Mouse (Mus musculus) testis, adult 2 months (tissue): ENCODE data around the gene Sel1l3.

Source experiments
- CTCF ChIP-seq: fragments of 200-500 bp; IDR thresholded peaks from 2 replicates; pipeline ENCODE4 v1.5.1; 2012; ENCODE audit warnings: low read depth, mild to moderate bottlenecking, inconsistent platforms, low read length, moderate library complexity; ENCODE audit not compliant: control insufficient read depth, insufficient read depth, insufficient replicate concordance
- POLR2A ChIP-seq: fragments of 200-500 bp; IDR thresholded peaks from 2 replicates; pipeline ENCODE4 v1.6.1; 2012; ENCODE audit warnings: low read depth, mild to moderate bottlenecking, inconsistent platforms, low read length, moderate library complexity; ENCODE audit not compliant: control insufficient read depth

DNA sequence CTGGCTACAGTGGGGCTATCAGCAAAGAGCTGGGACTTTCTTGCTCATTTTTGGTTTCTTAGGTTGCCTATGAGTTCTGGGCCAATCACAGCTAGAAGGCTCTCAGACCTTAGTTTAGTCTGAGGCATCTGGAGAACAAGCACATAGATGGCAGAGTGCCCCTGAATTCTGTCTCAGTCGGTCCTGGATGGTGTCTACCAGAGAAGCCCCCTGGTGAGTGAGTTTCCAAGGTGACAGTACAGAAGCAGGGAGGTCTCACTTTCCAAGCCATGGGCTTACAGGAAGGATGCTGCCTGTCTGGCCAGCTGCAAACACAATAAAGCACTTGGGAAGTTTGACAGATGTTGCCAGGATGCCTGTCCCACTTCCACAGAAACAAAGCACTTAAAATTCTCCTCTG lies 1.1 kb upstream of the Sel1l3 start:
- TF ChIP-seq POLR2A (no peak), CTCF (no peak)
